Mouse (Mus musculus) C2C12 (cell line): ENCODE results near the gene Pcbp2. TPM values are rescaled to one million over a fixed set of nuclear protein-coding genes. Genes with fewer than 3 reads are reported as not detected.

Experiments used
- H3K27me3 ChIP-seq: one replicate; pipeline ENCODE4 v1.6.1; 2011; ENCODE audit not compliant: control insufficient read depth, insufficient read depth, insufficient read length
- H3K36me3 ChIP-seq: one replicate; pipeline ENCODE4 v1.6.1; 2011; ENCODE audit not compliant: control insufficient read depth, insufficient read depth
- H3K4me3 ChIP-seq: one replicate; pipeline ENCODE4 v1.5.1; 2011; ENCODE audit warnings: mild to moderate bottlenecking, control low read depth; ENCODE audit not compliant: poor library complexity, insufficient read depth, severe bottlenecking
- H3K79me2 ChIP-seq: one replicate; pipeline ENCODE4 v1.6.1; 2011; ENCODE audit not compliant: control insufficient read depth, insufficient read depth
- H3K79me3 ChIP-seq: one replicate; pipeline ENCODE4 v1.6.1; 2011; ENCODE audit warnings: low read depth, control low read depth
- H3ac ChIP-seq: one replicate; pipeline ENCODE3; 2011; ENCODE audit warnings: low read depth; ENCODE audit not compliant: control insufficient read depth, insufficient read length
- CEBPB ChIP-seq: IDR thresholded peaks from one replicate; pipeline ENCODE4 v1.6.1; 2011; ENCODE audit warnings: low read depth, mild to moderate bottlenecking, control low read depth, moderate library complexity
- CTCF ChIP-seq: IDR thresholded peaks from one replicate; pipeline ENCODE4 v1.5.1; 2011; ENCODE audit not compliant: control insufficient read depth, insufficient read depth, insufficient read length
- FOSL1 ChIP-seq: IDR thresholded peaks from one replicate; pipeline ENCODE4 v1.8.0; 2011; ENCODE audit warnings: mild to moderate bottlenecking, low read length; ENCODE audit not compliant: poor library complexity, insufficient read depth, severe bottlenecking
- MAX ChIP-seq: IDR thresholded peaks from one replicate; pipeline ENCODE4 v1.6.1; 2011; ENCODE audit warnings: mild to moderate bottlenecking, control low read depth
- MYOD1 ChIP-seq: IDR thresholded peaks from one replicate; pipeline ENCODE4 v1.6.1; 2011; ENCODE audit warnings: low read depth; ENCODE audit not compliant: control insufficient read depth, insufficient read length
- MYOG ChIP-seq: IDR thresholded peaks from one replicate; pipeline ENCODE4 v1.6.1; 2011; ENCODE audit not compliant: control insufficient read depth, insufficient read length; ENCODE audit errors: extremely low read depth
- USF1 ChIP-seq: IDR thresholded peaks from one replicate; pipeline ENCODE4 v1.6.1; 2011; ENCODE audit warnings: low read depth, mild to moderate bottlenecking, control low read depth, moderate library complexity
- polyA plus RNA-seq: library from polyadenylated mRNA; unstranded; fragments of >200 nt; fragmentation: generic; extraction: Trizol; gene quantifications from one replicate; pipeline ENCODE4 v1.2.1, GENCODE M21; 2012; ENCODE audit warnings: missing spikeins

The Pcbp2 gene
- polyA plus RNA-seq, 1 experiment, result 1,132 TPM

- Histone ChIP-seq H3ac (peak overlapping the region; percentile 21), H3K79me2 (peaks cover 40% of the 10 kb centered on the region), H3K36me3 (peaks cover 10% of the 10 kb centered on the region), H3K4me3 (no peak overlapping the region), H3K27me3 (no peaks in the 10 kb centered on the region), H3K79me3 (peaks cover 10% of the 10 kb centered on the region)
- TF ChIP-seq USF1 (peak; percentile 81), CTCF (no peak)
Observed at GRCm38 (mm10) chr15:102510590-102511284, 40.4 kb downstream of the Pcbp2 start.

- Histone ChIP-seq H3K36me3 (peaks cover 5% of the 10 kb centered on the region), H3K4me3 (no peak overlapping the region), H3K27me3 (no peaks in the 10 kb centered on the region), H3K79me3 (peaks cover 14% of the 10 kb centered on the region), H3ac (no peak overlapping the region), H3K79me2 (peaks cover 46% of the 10 kb centered on the region)
- no peak for TF ChIP-seq MAX
- TF ChIP-seq MYOD1, result no peak
- no peak for TF ChIP-seq CTCF
- TF ChIP-seq USF1, result no peak
- no peak for TF ChIP-seq MYOG
- TF ChIP-seq CEBPB, result no peak
- no peak for TF ChIP-seq FOSL1
Observed at GRCm38 (mm10) chr15:102511285-102511833, 41.0 kb downstream of the Pcbp2 start.

GRCm38 (mm10) chr15:102512010-102512409 is 41.7 kb downstream of the Pcbp2 start:
- Histone ChIP-seq H3K36me3 (no peaks in the 10 kb centered on the region), H3K4me3 (no peak overlapping the region), H3ac (no peak overlapping the region), H3K27me3 (no peaks in the 10 kb centered on the region), H3K79me2 (peaks cover 49% of the 10 kb centered on the region), H3K79me3 (peaks cover 14% of the 10 kb centered on the region)
- TF ChIP-seq USF1, result no peak
- TF ChIP-seq MYOD1, result no peak
- no peak for TF ChIP-seq MAX
- no peak for TF ChIP-seq FOSL1
- TF ChIP-seq CEBPB, result no peak
- TF ChIP-seq MYOG, result no peak
- no peak for TF ChIP-seq CTCF

- no peaks in the 10 kb centered on the region for H3K27me3 ChIP-seq
- H3K79me2 ChIP-seq, result peaks cover 49% of the 10 kb centered on the region
- no peak overlapping the region for H3K4me3 ChIP-seq
- no peaks in the 10 kb centered on the region for H3K36me3 ChIP-seq
- no peak for TF ChIP-seq MYOG
- TF ChIP-seq MYOD1, result no peak
- no peak for TF ChIP-seq CEBPB
- TF ChIP-seq CTCF, result no peak
- TF ChIP-seq MAX, result no peak
- no peak for TF ChIP-seq FOSL1
- no peak for TF ChIP-seq USF1
- H3ac ChIP-seq, result no peak overlapping the region
- peaks cover 14% of the 10 kb centered on the region for H3K79me3 ChIP-seq
Observed at GRCm38 (mm10) chr15:102512471-102512870, 42.1 kb downstream of the Pcbp2 start.

GRCm38 (mm10) chr15:102513004-102513403 is 42.7 kb downstream of the Pcbp2 start:
- Histone ChIP-seq H3ac (no peak overlapping the region), H3K27me3 (no peaks in the 10 kb centered on the region), H3K79me3 (peaks cover 14% of the 10 kb centered on the region), H3K79me2 (peaks cover 49% of the 10 kb centered on the region), H3K4me3 (no peak overlapping the region), H3K36me3 (no peaks in the 10 kb centered on the region)
- no peak for TF ChIP-seq MAX
- TF ChIP-seq MYOD1, result no peak
- TF ChIP-seq MYOG, result no peak
- no peak for TF ChIP-seq FOSL1

- no peaks in the 10 kb centered on the region for H3K27me3 ChIP-seq
- H3K79me2 ChIP-seq, result peaks cover 62% of the 10 kb centered on the region
- H3K4me3 ChIP-seq, result no peak overlapping the region
- H3K36me3 ChIP-seq, result peaks cover 10% of the 10 kb centered on the region
- no peak overlapping the region for H3ac ChIP-seq
- H3K79me3 ChIP-seq, result peaks cover 30% of the 10 kb centered on the region
- TF ChIP-seq USF1 (no peak), MYOD1 (no peak), MAX (no peak), MYOG (no peak), CTCF (no peak), CEBPB (no peak), FOSL1 (no peak)
Observed at GRCm38 (mm10) chr15:102515261-102515660, 44.9 kb downstream of the Pcbp2 start.
